Mouse (Mus musculus) liver, adult 2 months (tissue): ENCODE data around the gene Tmem79. TPM values are rescaled to one million over a fixed set of nuclear protein-coding genes. Genes with fewer than 3 reads are reported as not detected.
"Not testable (repeated sequence)": the region's sequence is repeated elsewhere in the genome, so short reads cannot be mapped to it uniquely, and the experiment has no call there.

Source experiments
- DNase-seq: peaks from one replicate; pipeline ENCODE4 v3.0.0-alpha.2; 2011; ENCODE audit warnings: low read depth, low spot score; ENCODE audit errors: extremely low read depth
- H3K27ac ChIP-seq: fragments of 200-500 bp; replicated peaks from 2 replicates; pipeline ENCODE4 v1.5.1; 2012; ENCODE audit warnings: low read depth, mild to moderate bottlenecking, control low read depth, inconsistent platforms, low read length; ENCODE audit not compliant: insufficient read depth
- H3K27me3 ChIP-seq: fragments of 200-500 bp; 2 replicates; pipeline ENCODE4 v1.6.1; 2012; ENCODE audit warnings: mild to moderate bottlenecking, moderate library complexity, low read length, inconsistent platforms; ENCODE audit not compliant: control insufficient read depth, insufficient read depth
- H3K36me3 ChIP-seq: fragments of 200-500 bp; 2 replicates; pipeline ENCODE4 v1.6.1; 2012; ENCODE audit warnings: low read length, inconsistent platforms; ENCODE audit not compliant: control insufficient read depth, insufficient read depth
- H3K4me1 ChIP-seq: fragments of 200-500 bp; 2 replicates; pipeline ENCODE4 v1.6.1; 2011; ENCODE audit warnings: low read length; ENCODE audit not compliant: control insufficient read depth, insufficient read depth
- H3K4me3 ChIP-seq: fragments of 200-500 bp; 2 replicates; pipeline ENCODE4 v1.5.1; 2011; ENCODE audit warnings: low read depth, mild to moderate bottlenecking, control low read depth, low read length, moderate library complexity; ENCODE audit not compliant: insufficient read depth
- H3K79me2 ChIP-seq: fragments of 200-500 bp; 2 replicates; pipeline ENCODE4 v1.6.1; 2012; ENCODE audit warnings: inconsistent platforms, mild to moderate bottlenecking, low read length, moderate library complexity; ENCODE audit not compliant: control insufficient read depth, insufficient read depth
- H3K9ac ChIP-seq: fragments of 200-500 bp; 2 replicates; pipeline ENCODE4 v1.6.1; 2012; ENCODE audit warnings: low read depth, mild to moderate bottlenecking, control low read depth, inconsistent platforms, low read length
- CTCF ChIP-seq: fragments of 200-500 bp; IDR thresholded peaks from 2 replicates; pipeline ENCODE4 v1.5.1; 2011; ENCODE audit warnings: low read depth, low read length, control low read depth
- POLR2A ChIP-seq: fragments of 200-500 bp; IDR thresholded peaks from 2 replicates; pipeline ENCODE4 v1.6.1; 2011; ENCODE audit warnings: low read length, control low read depth; ENCODE audit not compliant: insufficient read depth; ENCODE audit errors: extremely low read depth
- WGBS: fragments of 180-500 bp; shearing (Covaris S2); methylation state at CpG from one replicate; pipeline ENCODE4 v1.1.7; 2018; 5-methylcytosine and 5-hydroxymethylcytosine counted together
- polyA plus RNA-seq: library from polyadenylated mRNA; depleted of rRNA; stranded (reverse); fragments of >200 nt; gene quantifications from 2 replicates; pipeline ENCODE4 v1.2.3, GENCODE M21; 2012; rRNA removed
- total RNA-seq: library from RNA; depleted of rRNA; stranded (reverse); fragments of >200 nt; gene quantifications from 2 replicates; pipeline ENCODE4 v1.2.3, GENCODE M21; 2014; rRNA removed

The Tmem79 gene
- total and polyA plus RNA-seq, 2 experiments, result 1.1 to 2.5 TPM

DNA sequence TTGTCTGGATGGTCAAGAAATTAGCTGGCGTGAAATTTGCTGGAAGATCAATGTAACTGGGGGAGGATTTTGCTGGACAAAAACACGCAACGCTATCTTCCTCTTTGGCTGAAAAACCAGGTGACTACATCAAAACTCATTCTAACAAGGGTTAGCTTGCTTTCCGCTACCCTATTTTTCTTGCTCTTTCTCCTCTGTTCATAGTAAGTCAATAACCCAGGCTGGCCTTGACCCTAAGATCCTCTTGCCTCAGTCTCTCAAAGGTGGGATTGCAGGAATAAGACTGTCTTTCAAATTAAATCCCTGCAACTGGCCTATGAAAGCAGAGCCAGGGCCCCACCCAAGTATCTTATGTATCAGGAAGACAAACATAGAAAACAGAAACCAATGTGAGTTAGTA lies 48.8 kb downstream of the Tmem79 start, which contains the start of gene Gm38392:
Gene Gm38392, minus strand, starts transcription at position 101 of the 400 bp plus-strand sequence.
- H3K4me3 ChIP-seq, result no peak within 1 kb of the TSS
- WGBS, result 96% methylated on average over 4 of the region's 4 CpGs

DNA sequence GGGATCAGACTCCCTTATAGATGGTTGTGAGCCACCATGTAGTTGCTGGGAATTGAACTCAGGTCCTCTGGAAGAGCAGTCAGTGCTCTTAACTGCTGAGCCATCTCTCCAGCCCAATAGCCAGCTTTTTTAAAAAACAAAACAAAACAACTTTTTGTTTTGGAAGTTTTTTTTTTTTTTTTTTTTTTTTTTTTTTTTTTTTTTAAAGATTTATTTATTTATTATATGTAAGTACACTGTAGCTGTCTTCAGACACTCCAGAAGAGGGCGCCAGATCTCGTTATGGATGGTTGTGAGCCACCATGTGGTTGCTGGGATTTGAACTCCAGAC lies 50.4 kb downstream of the Tmem79 start:
- WGBS, result 40% methylated on average over 1 of the region's 2 CpGs

More for the DNA sequence above, 48.8 kb downstream of the Tmem79 start, which contains the start of gene Gm38392:
- DNase-seq, result no peak
- Histone ChIP-seq H3K9ac (no peak within 1 kb of the TSS), H3K4me1 (no peaks in the 10 kb centered on the region), H3K36me3 (no peaks in the 10 kb centered on the region), H3K27ac (no peak within 1 kb of the TSS), H3K27me3 (no peaks in the 10 kb centered on the region), H3K79me2 (no peaks in the 10 kb centered on the region)
- TF ChIP-seq POLR2A (no peak), CTCF (no peak)

GRCm38 (mm10) chr3:88284815-88285564 lies 51.0 kb downstream of the Tmem79 start:
- H3K79me2 ChIP-seq, H3K27me3 ChIP-seq, H3K4me3 ChIP-seq, DNase-seq, H3K9ac ChIP-seq, H3K27ac ChIP-seq, H3K4me1 ChIP-seq, H3K36me3 ChIP-seq: not testable (repeated sequence)
- 96% methylated on average over 14 of the region's 14 CpGs for WGBS

More for the DNA sequence above, 50.4 kb downstream of the Tmem79 start:
- DNase-seq, H3K9ac ChIP-seq, H3K27me3 ChIP-seq, H3K79me2 ChIP-seq, H3K36me3 ChIP-seq, H3K4me3 ChIP-seq, H3K4me1 ChIP-seq, H3K27ac ChIP-seq: not testable (repeated sequence)

DNA sequence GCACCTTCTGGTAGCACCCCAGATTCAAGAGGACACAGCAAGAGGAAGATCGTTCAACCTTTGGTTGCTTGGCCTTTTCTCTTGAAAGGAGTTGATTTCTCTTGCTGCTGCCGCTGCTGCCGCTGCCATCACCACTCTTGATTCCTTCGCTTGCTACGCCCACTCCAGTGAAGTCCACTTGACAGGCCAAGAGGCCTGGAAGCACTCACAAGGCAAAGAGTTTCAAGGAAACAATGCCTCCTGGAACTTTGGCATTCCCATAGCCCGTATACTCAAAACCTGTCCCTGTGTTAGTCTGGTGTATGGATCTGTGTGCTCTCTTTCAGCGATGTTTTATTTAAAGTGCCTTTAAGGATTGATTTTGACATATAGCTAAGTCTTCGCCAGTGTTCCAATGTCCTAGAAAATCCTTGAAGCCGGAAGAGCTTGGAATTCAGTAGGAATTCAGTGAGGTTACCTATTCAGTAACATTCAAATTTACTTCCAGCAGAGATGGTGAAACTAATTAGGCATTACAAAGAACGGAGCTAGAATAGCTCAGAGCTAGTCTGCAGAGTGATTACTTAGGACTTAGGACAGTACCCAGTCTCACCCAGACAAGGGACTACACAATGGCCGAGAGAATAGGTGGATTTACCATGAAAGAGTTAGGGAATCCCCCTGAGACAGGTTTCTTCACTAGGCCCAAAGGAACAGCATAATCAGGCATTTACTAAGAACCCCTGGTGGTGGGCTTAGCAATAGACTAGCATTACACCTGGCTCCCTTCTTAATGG lies 54.6 kb downstream of the Tmem79 start:
- H3K9ac ChIP-seq, result not testable (repeated sequence)

GRCm38 (mm10) chr3:88280035-88280434 lies 55.9 kb downstream of the Tmem79 start:
- no peak for DNase-seq
- Histone ChIP-seq H3K4me1 (no peaks in the 10 kb centered on the region), H3K9ac (no peak overlapping the region), H3K79me2 (no peaks in the 10 kb centered on the region), H3K36me3 (no peaks in the 10 kb centered on the region), H3K4me3 (no peak overlapping the region), H3K27me3 (no peaks in the 10 kb centered on the region), H3K27ac (no peak overlapping the region)
- TF ChIP-seq CTCF (no peak), POLR2A (no peak)
- WGBS, result 78% methylated on average over 2 of the region's 2 CpGs

More for the DNA sequence above, 54.6 kb downstream of the Tmem79 start:
- H3K36me3 ChIP-seq, H3K79me2 ChIP-seq, H3K4me1 ChIP-seq, H3K4me3 ChIP-seq, DNase-seq, H3K27ac ChIP-seq, H3K27me3 ChIP-seq: not testable (repeated sequence)
- WGBS, result 83% methylated on average over 11 of the region's 11 CpGs

Other genes starting within 250 kb of the Tmem79 start
- gene Mef2d, start 193.8 kb downstream of the Tmem79 start, total RNA-seq, result 3.7 and 6.2 TPM in 2 replicates
- 17.7 and 22.2 TPM in 2 replicates for gene Mef2d, start 193.8 kb downstream of the Tmem79 start, polyA plus RNA-seq
- gene Rhbg, start 81.4 kb downstream of the Tmem79 start, total RNA-seq, result 11.9 and 24.6 TPM in 2 replicates
- gene Rhbg, start 81.4 kb downstream of the Tmem79 start, polyA plus RNA-seq, result 30.5 and 50.3 TPM in 2 replicates
- gene Gm38392, start 48.9 kb downstream of the Tmem79 start, total RNA-seq, result not detected in 2 replicates
- gene Gm38392, start 48.9 kb downstream of the Tmem79 start, polyA plus RNA-seq, result not detected in 2 replicates
- 4.3 and 6.0 TPM in 2 replicates for gene Tsacc, start 39.1 kb downstream of the Tmem79 start, total RNA-seq
- gene Tsacc, start 39.1 kb downstream of the Tmem79 start, polyA plus RNA-seq, result 3.4 and 3.6 TPM in 2 replicates
- 104 and 130 TPM in 2 replicates for gene Cct3, start 39.0 kb downstream of the Tmem79 start, total RNA-seq
- 78.2 and 79.7 TPM in 2 replicates for gene Cct3, start 39.0 kb downstream of the Tmem79 start, polyA plus RNA-seq
- gene Glmp, start 11.1 kb downstream of the Tmem79 start, total RNA-seq, result 17.8 and 26.6 TPM in 2 replicates
- gene Glmp, start 11.1 kb downstream of the Tmem79 start, polyA plus RNA-seq, result 136 and 154 TPM in 2 replicates
- gene Smg5, start 112 bp upstream of the Tmem79 start, total RNA-seq, result 14.1 and 16.6 TPM in 2 replicates
- gene Smg5, start 112 bp upstream of the Tmem79 start, polyA plus RNA-seq, result 22.6 and 36.6 TPM in 2 replicates
- not detected in 2 replicates for gene Paqr6, start 28.4 kb upstream of the Tmem79 start, total RNA-seq
- gene Paqr6, start 28.4 kb upstream of the Tmem79 start, polyA plus RNA-seq, result 0.56 and 0.66 TPM in 2 replicates
- 0.34 and 0.74 TPM in 2 replicates for gene Bglap3, start 36.6 kb upstream of the Tmem79 start, total RNA-seq
- gene Bglap3, start 36.6 kb upstream of the Tmem79 start, polyA plus RNA-seq, result 0.11 and 2.0 TPM in 2 replicates
- gene Bglap2, start 42.6 kb upstream of the Tmem79 start, total RNA-seq, result not detected in 2 replicates
- gene Bglap2, start 42.6 kb upstream of the Tmem79 start, polyA plus RNA-seq, result not detected in 2 replicates
- gene Bglap, start 48.3 kb upstream of the Tmem79 start, total RNA-seq, result not detected in 2 replicates
- gene Bglap, start 48.3 kb upstream of the Tmem79 start, polyA plus RNA-seq, result not detected in 2 replicates
- 12.9 and 16.5 TPM in 2 replicates for gene Pmf1, start 74.2 kb upstream of the Tmem79 start, total RNA-seq
- 59.0 and 68.1 TPM in 2 replicates for gene Pmf1, start 74.2 kb upstream of the Tmem79 start, polyA plus RNA-seq
- 26.1 and 28.1 TPM in 2 replicates for gene Slc25a44, start 89.0 kb upstream of the Tmem79 start, total RNA-seq
- 57.0 and 60.9 TPM in 2 replicates for gene Slc25a44, start 89.0 kb upstream of the Tmem79 start, polyA plus RNA-seq
- gene Sema4a, start 125.0 kb upstream of the Tmem79 start, total RNA-seq, result 23.4 and 37.9 TPM in 2 replicates
- gene Sema4a, start 125.0 kb upstream of the Tmem79 start, polyA plus RNA-seq, result 109 and 117 TPM in 2 replicates
- 28.2 and 38.5 TPM in 2 replicates for gene Lmna, start 173.8 kb upstream of the Tmem79 start, total RNA-seq
- 41.0 and 44.7 TPM in 2 replicates for gene Lmna, start 173.8 kb upstream of the Tmem79 start, polyA plus RNA-seq
- under 0.01 TPM in 2 replicates for gene Mex3a, start 196.2 kb upstream of the Tmem79 start, total RNA-seq
- gene Mex3a, start 196.2 kb upstream of the Tmem79 start, polyA plus RNA-seq, result 0.02 and 0.04 TPM in 2 replicates
- gene Rab25, start 212.2 kb upstream of the Tmem79 start, total RNA-seq, result 0.18 and 0.20 TPM in 2 replicates
- gene Rab25, start 212.2 kb upstream of the Tmem79 start, polyA plus RNA-seq, result 0.32 and 0.46 TPM in 2 replicates
- 104 and 125 TPM in 2 replicates for gene Lamtor2, start 216.9 kb upstream of the Tmem79 start, total RNA-seq
- 201 and 204 TPM in 2 replicates for gene Lamtor2, start 216.9 kb upstream of the Tmem79 start, polyA plus RNA-seq
- gene Ubqln4, start 217.6 kb upstream of the Tmem79 start, total RNA-seq, result 8.3 and 14.2 TPM in 2 replicates
- 41.1 and 42.8 TPM in 2 replicates for gene Ubqln4, start 217.6 kb upstream of the Tmem79 start, polyA plus RNA-seq
- 90.0 and 110 TPM in 2 replicates for gene Ssr2, start 239.7 kb upstream of the Tmem79 start, total RNA-seq
- 155 and 176 TPM in 2 replicates for gene Ssr2, start 239.7 kb upstream of the Tmem79 start, polyA plus RNA-seq